Mouse (Mus musculus): Measurements from ENCODE around the gene Maml1. TPM values are rescaled to one million over a fixed set of nuclear protein-coding genes. Genes with fewer than 3 reads are reported as not detected.
"Not testable (repeated sequence)": the region's sequence is repeated elsewhere in the genome, so short reads cannot be mapped to it uniquely, and the experiment has no call there.

Gene Maml1
- total RNA-seq (2014; fragmentation: Nextera tagmentation) (9.6 and 9.7 TPM in 2 replicates), total RNA-seq (2017) (2.9 and 3.5 TPM in 2 replicates)

GRCm38 (mm10) chr11:50292190-50292855, at the start of gene Maml1:
Maml1 (minus strand) TSS chr11:50292311.
- ATAC-seq (replicated peaks; ENCODE audit: low FRiP score, low TSS enrichment, poor library complexity, severe bottlenecking): peak; percentile 96

- no peak for ATAC-seq (replicated peaks; ENCODE audit: low FRiP score, low TSS enrichment, poor library complexity, severe bottlenecking)
Observed at GRCm38 (mm10) chr11:50336891-50337290, 44.8 kb upstream of the Maml1 start.

- ATAC-seq (replicated peaks; ENCODE audit: low FRiP score, low TSS enrichment, poor library complexity, severe bottlenecking): no peak
Observed at GRCm38 (mm10) chr11:50336126-50336525, 44.0 kb upstream of the Maml1 start.

GRCm38 (mm10) chr11:50333181-50333580, 41.1 kb upstream of the Maml1 start:
- no peak for ATAC-seq (replicated peaks; ENCODE audit: low FRiP score, low TSS enrichment, poor library complexity, severe bottlenecking)

GRCm38 (mm10) chr11:50329378-50329777, 37.3 kb upstream of the Maml1 start:
- no peak for ATAC-seq (replicated peaks; ENCODE audit: low FRiP score, low TSS enrichment, poor library complexity, severe bottlenecking)

- ATAC-seq (replicated peaks; ENCODE audit: low FRiP score, low TSS enrichment, poor library complexity, severe bottlenecking): no peak
Observed at GRCm38 (mm10) chr11:50328075-50328625, 36.0 kb upstream of the Maml1 start.

- no peak for ATAC-seq (replicated peaks; ENCODE audit: low FRiP score, low TSS enrichment, poor library complexity, severe bottlenecking)
Observed at GRCm38 (mm10) chr11:50326302-50326966, 34.3 kb upstream of the Maml1 start.

GRCm38 (mm10) chr11:50325496-50326301, 33.6 kb upstream of the Maml1 start, which contains the start of gene Canx:
Canx (minus strand) TSS chr11:50325673.
- peak; percentile 95 for ATAC-seq (replicated peaks; ENCODE audit: low FRiP score, low TSS enrichment, poor library complexity, severe bottlenecking)

GRCm38 (mm10) chr11:50324751-50325471, 32.8 kb upstream of the Maml1 start:
- ATAC-seq (replicated peaks; ENCODE audit: low FRiP score, low TSS enrichment, poor library complexity, severe bottlenecking): no peak

GRCm38 (mm10) chr11:50323843-50324242, 31.7 kb upstream of the Maml1 start:
- ATAC-seq (replicated peaks; ENCODE audit: low FRiP score, low TSS enrichment, poor library complexity, severe bottlenecking): peak; percentile 60

GRCm38 (mm10) chr11:50322345-50322744, 30.2 kb upstream of the Maml1 start:
- no peak for ATAC-seq (replicated peaks; ENCODE audit: low FRiP score, low TSS enrichment, poor library complexity, severe bottlenecking)

GRCm38 (mm10) chr11:50321239-50321638, 29.1 kb upstream of the Maml1 start:
- ATAC-seq (replicated peaks; ENCODE audit: low FRiP score, low TSS enrichment, poor library complexity, severe bottlenecking): no peak

- ATAC-seq (replicated peaks; ENCODE audit: low FRiP score, low TSS enrichment, poor library complexity, severe bottlenecking): not testable (repeated sequence)
Observed at GRCm38 (mm10) chr11:50319343-50319742, 27.2 kb upstream of the Maml1 start.

GRCm38 (mm10) chr11:50312803-50313202, 20.7 kb upstream of the Maml1 start:
- ATAC-seq (replicated peaks; ENCODE audit: low FRiP score, low TSS enrichment, poor library complexity, severe bottlenecking): no peak

GRCm38 (mm10) chr11:50303406-50303805, 11.3 kb upstream of the Maml1 start:
- ATAC-seq (replicated peaks; ENCODE audit: low FRiP score, low TSS enrichment, poor library complexity, severe bottlenecking): no peak

- peak; percentile 9; the same call in 1 of the 2 replicates for ATAC-seq (replicated peaks; ENCODE audit: low FRiP score, low TSS enrichment, poor library complexity, severe bottlenecking)
Observed at GRCm38 (mm10) chr11:50291321-50292165, 568 bp downstream of the Maml1 start.

GRCm38 (mm10) chr11:50290486-50291225, 1.5 kb downstream of the Maml1 start:
- ATAC-seq (replicated peaks; ENCODE audit: low FRiP score, low TSS enrichment, poor library complexity, severe bottlenecking): no peak

- ATAC-seq (replicated peaks; ENCODE audit: low FRiP score, low TSS enrichment, poor library complexity, severe bottlenecking): no peak
Observed at GRCm38 (mm10) chr11:50286428-50286827, 5.7 kb downstream of the Maml1 start.

All from megakaryocyte-erythroid progenitor cell, adult 5-6 weeks (primary cell).